Mouse (Mus musculus) heart, adult 2 months (tissue): Measurements from ENCODE around the gene Ehbp1. TPM values are rescaled to one million over a fixed set of nuclear protein-coding genes. Genes with fewer than 3 reads are reported as not detected.

Experiments
- DNase-seq, 2 experiments: peaks; one replicate each; pipeline ENCODE4 v3.0.0; 2021
- H3K27ac ChIP-seq: fragments of 200-600 bp; 2 replicates; pipeline ENCODE4 v1.8.1; 2022
- H3K27me3 ChIP-seq: fragments of 200-500 bp; 2 replicates; pipeline ENCODE4 v1.6.1; 2012; ENCODE audit warnings: mild to moderate bottlenecking, low read length, inconsistent platforms, mixed read lengths; ENCODE audit not compliant: control insufficient read depth, insufficient read depth
- H3K36me3 ChIP-seq: fragments of 200-500 bp; 2 replicates; pipeline ENCODE4 v1.6.1; 2012; ENCODE audit warnings: low read length, inconsistent platforms; ENCODE audit not compliant: control insufficient read depth, insufficient read depth
- H3K4me1 ChIP-seq: fragments of 200-500 bp; 2 replicates; pipeline ENCODE4 v1.6.1; 2011; ENCODE audit warnings: low read length; ENCODE audit not compliant: control insufficient read depth, insufficient read depth
- H3K4me3 ChIP-seq: fragments of 200-600 bp; 2 replicates; pipeline ENCODE4 v1.8.1; 2022
- H3K79me2 ChIP-seq: fragments of 200-500 bp; replicated peaks from 2 replicates; pipeline ENCODE4 v1.6.1; 2012; ENCODE audit warnings: mild to moderate bottlenecking, inconsistent platforms, low read length, moderate library complexity, mixed read lengths; ENCODE audit not compliant: control insufficient read depth, insufficient read depth
- H3K9ac ChIP-seq: fragments of 200-500 bp; 2 replicates; pipeline ENCODE4 v1.6.1; 2012; ENCODE audit warnings: low read depth, mild to moderate bottlenecking, control low read depth, inconsistent platforms, low read length, mixed read lengths
- CTCF ChIP-seq: fragments of 200-600 bp; IDR thresholded peaks from 2 replicates; pipeline ENCODE4 v1.8.1; 2022; ENCODE audit warnings: antibody characterized with exemption, mild to moderate bottlenecking, moderate library complexity
- EP300 ChIP-seq: fragments of 200-500 bp; IDR thresholded peaks from 2 replicates; pipeline ENCODE4 v1.6.1; 2011; ENCODE audit warnings: low read depth, low read length, control low read depth; ENCODE audit not compliant: insufficient read depth
- POLR2A ChIP-seq: fragments of 200-500 bp; IDR thresholded peaks from 2 replicates; pipeline ENCODE4 v1.6.1; 2011; ENCODE audit warnings: mild to moderate bottlenecking, low read depth, low read length, control low read depth; ENCODE audit not compliant: insufficient read depth
- WGBS: fragments of 180-500 bp; shearing (Covaris S2); methylation state at CpG from one replicate; pipeline ENCODE4 v1.1.7; 2018; 5-methylcytosine and 5-hydroxymethylcytosine counted together
- intact Hi-C: fragments of 180-260 bp; cut with DNase I; formaldehyde crosslinking; loops from one replicate; pipeline ENCODE4 v1.15.1; 2025
- polyA plus RNA-seq: library from polyadenylated mRNA; depleted of rRNA; stranded (reverse); fragments of >200 nt; gene quantifications from 2 replicates; pipeline ENCODE4 v1.2.3, GENCODE M21; 2012
- total RNA-seq, 2 experiments: library from RNA; stranded (reverse); gene quantifications; 2 replicates each; pipeline ENCODE4 v1.2.3; 2021

The Ehbp1 gene
- total and polyA plus RNA-seq, 3 experiments = 21.3 to 133 (median 111) TPM

- Histone ChIP-seq H3K27me3 (no peaks in the 10 kb centered on the region), H3K4me1 (no peaks in the 10 kb centered on the region; the same call in 1 of the 2 replicates), H3K9ac (no peak overlapping the region), H3K27ac (peak overlapping the region; percentile 77), H3K79me2 (no peaks in the 10 kb centered on the region), H3K36me3 (no peaks in the 10 kb centered on the region), H3K4me3 (peak overlapping the region; percentile 25; the same call in 1 of the 2 replicates)
- WGBS = 60% methylated on average over 6 of the region's 6 CpGs
- TF ChIP-seq CTCF (no peak), EP300 (no peak), POLR2A (no peak)
- no peak for DNase-seq
- intact Hi-C loops = loop anchor here (5.0 kb wide), 1 partner anchor 41 kb away; no protein-coding TSS in a partner anchor
These were observed 143.7 kb downstream of the Ehbp1 start for GRCm38 (mm10) chr11:22198406-22198805.

GRCm38 (mm10) chr11:22197935-22198334 is 144.2 kb downstream of the Ehbp1 start:
- no peaks in the 10 kb centered on the region for H3K79me2 ChIP-seq
- H3K27ac ChIP-seq = peak overlapping the region; percentile 77
- DNase-seq = peak in 1 of 2 experiments; percentile 32
- TF ChIP-seq CTCF = no peak
- no peak for TF ChIP-seq EP300
- no peak for TF ChIP-seq POLR2A
- H3K36me3 ChIP-seq = no peaks in the 10 kb centered on the region
- 50% methylated on average over 6 of the region's 6 CpGs for WGBS
- peak overlapping the region; percentile 25; the same call in 1 of the 2 replicates for H3K4me3 ChIP-seq
- H3K9ac ChIP-seq = no peak overlapping the region
- intact Hi-C loops = loop anchor here (5.0 kb wide), 1 partner anchor 41 kb away; no protein-coding TSS in a partner anchor
- no peaks in the 10 kb centered on the region; the same call in 1 of the 2 replicates for H3K4me1 ChIP-seq
- H3K27me3 ChIP-seq = no peaks in the 10 kb centered on the region

- 67% methylated on average over 4 of the region's 4 CpGs for WGBS
- no peak overlapping the region for H3K4me3 ChIP-seq
- H3K27me3 ChIP-seq = no peaks in the 10 kb centered on the region
- H3K4me1 ChIP-seq = no peaks in the 10 kb centered on the region; the same call in 1 of the 2 replicates
- intact Hi-C loops = loop anchor here (5.0 kb wide), 1 partner anchor 39 kb away; no protein-coding TSS in a partner anchor
- no peak for DNase-seq
- no peaks in the 10 kb centered on the region for H3K79me2 ChIP-seq
- TF ChIP-seq POLR2A (no peak), EP300 (no peak), CTCF (no peak)
- H3K27ac ChIP-seq = peak overlapping the region; percentile 77
- no peaks in the 10 kb centered on the region for H3K36me3 ChIP-seq
- H3K9ac ChIP-seq = no peak overlapping the region
These were observed 145.3 kb downstream of the Ehbp1 start for GRCm38 (mm10) chr11:22196776-22197175.

GRCm38 (mm10) chr11:22194607-22195006 is 147.5 kb downstream of the Ehbp1 start:
- DNase-seq = no peak
- Histone ChIP-seq H3K27ac (peak overlapping the region; percentile 67), H3K4me1 (no peaks in the 10 kb centered on the region; the same call in 1 of the 2 replicates), H3K36me3 (no peaks in the 10 kb centered on the region), H3K9ac (no peak overlapping the region; the same call in none of the 2 replicates), H3K4me3 (no peak overlapping the region), H3K27me3 (no peaks in the 10 kb centered on the region), H3K79me2 (no peaks in the 10 kb centered on the region)
- intact Hi-C loops = loop anchor here (5.0 kb wide), 1 partner anchor 37 kb away; no protein-coding TSS in a partner anchor
- peak; percentile 36 for TF ChIP-seq CTCF
- no peak for TF ChIP-seq POLR2A
- 54% methylated on average over 3 of the region's 3 CpGs for WGBS

GRCm38 (mm10) chr11:22190576-22190975 is 151.5 kb downstream of the Ehbp1 start:
- DNase-seq = no peak

GRCm38 (mm10) chr11:22189970-22190369 is 152.1 kb downstream of the Ehbp1 start:
- H3K9ac ChIP-seq = no peak overlapping the region

More at GRCm38 (mm10) chr11:22190576-22190975, 151.5 kb downstream of the Ehbp1 start:
- Histone ChIP-seq H3K79me2 (no peaks in the 10 kb centered on the region), H3K36me3 (no peaks in the 10 kb centered on the region), H3K9ac (no peak overlapping the region), H3K4me3 (no peak overlapping the region), H3K27ac (no peak overlapping the region), H3K27me3 (no peaks in the 10 kb centered on the region), H3K4me1 (no peaks in the 10 kb centered on the region; the same call in 1 of the 2 replicates)
- intact Hi-C loops = no loop called here
- WGBS = 45% methylated on average over 3 of the region's 3 CpGs
- TF ChIP-seq EP300 = no peak
- TF ChIP-seq CTCF = no peak
- TF ChIP-seq POLR2A = no peak

More at GRCm38 (mm10) chr11:22189970-22190369, 152.1 kb downstream of the Ehbp1 start:
- Histone ChIP-seq H3K79me2 (no peaks in the 10 kb centered on the region), H3K4me1 (no peaks in the 10 kb centered on the region), H3K36me3 (no peaks in the 10 kb centered on the region), H3K27me3 (no peaks in the 10 kb centered on the region), H3K4me3 (no peak overlapping the region), H3K27ac (no peak overlapping the region)
- DNase-seq = no peak
- 68% methylated on average over 3 of the region's 3 CpGs for WGBS
- TF ChIP-seq EP300 (no peak), CTCF (no peak), POLR2A (no peak)
- intact Hi-C loops = no loop called here
